In genomic region chr4:40081035-40081434, GRCm38 (mm10) we compare ENCODE assay signal across 24 mouse cellular contexts.
DNase-seq lines count a peak whose midpoint lies in the region; ATAC-seq and TF ChIP-seq lines count a peak whose summit lies in the region.
"Had no signal": no experiment of that assay in that cellular context is flagged by ENCODE, and none has a peak within 500 bp of the region (broad histone marks: within the 10 kb centered on the region; RNA-seq: fewer than 3 reads in every experiment).

No protein-coding gene starts in this region.

- no peaks in the 10 kb centered on the region for H3K36me3 ChIP-seq in heart, embryonic 11.5 days (ENCODE audit: control insufficient read depth, insufficient read depth, low read length)
- H3K36me3 ChIP-seq in kidney, embryonic 14.5 days (ENCODE audit: control insufficient read depth, insufficient read depth, low read length) = no peaks in the 10 kb centered on the region
- H3K36me3 ChIP-seq in kidney, adult 2 months (ENCODE audit: control insufficient read depth, insufficient read depth, low read length) = no peaks in the 10 kb centered on the region
- no peaks in the 10 kb centered on the region for H3K36me3 ChIP-seq in kidney, embryonic 16.5 days (ENCODE audit: insufficient read depth, low read length)
- no peaks in the 10 kb centered on the region for H3K36me3 ChIP-seq in stomach, embryonic 14.5 days (ENCODE audit: control insufficient read depth, insufficient read depth, low read length)
- H3K36me3 ChIP-seq in stomach, postnatal 0 days (ENCODE audit: control insufficient read depth, insufficient read depth, low read length) = no peaks in the 10 kb centered on the region
- H3K36me3 ChIP-seq: embryonic facial prominence, embryonic 13.5 days; embryonic facial prominence, embryonic 15.5 days; forebrain, embryonic 10.5 days; forebrain, embryonic 12.5 days had no signal

- H3K4me2 ChIP-seq in heart, embryonic 11.5 days = no peak overlapping the region
- H3K4me2 ChIP-seq in kidney, embryonic 14.5 days (replicated peaks; ENCODE audit: low read depth, low read length) = no peak overlapping the region
- H3K4me2 ChIP-seq in kidney, embryonic 16.5 days (replicated peaks; ENCODE audit: low read depth, low read length) = no peak overlapping the region
- no peak overlapping the region for H3K4me2 ChIP-seq in stomach, embryonic 14.5 days (replicated peaks; ENCODE audit: low read depth, low read length)
- no peak overlapping the region for H3K4me2 ChIP-seq in stomach, postnatal 0 days (replicated peaks; ENCODE audit: low read depth)
- H3K4me2 ChIP-seq: embryonic facial prominence, embryonic 13.5 days; embryonic facial prominence, embryonic 15.5 days; forebrain, embryonic 12.5 days had no signal

- H3K27me3 ChIP-seq in heart, embryonic 11.5 days (ENCODE audit: control insufficient read depth, insufficient read depth, low read length) = no peaks in the 10 kb centered on the region
- no peaks in the 10 kb centered on the region for H3K27me3 ChIP-seq in kidney, embryonic 14.5 days (ENCODE audit: control insufficient read depth, insufficient read depth, low read length)
- H3K27me3 ChIP-seq in kidney, adult 2 months (replicated peaks; ENCODE audit: control insufficient read depth, insufficient read depth, low read length) = no peaks in the 10 kb centered on the region
- H3K27me3 ChIP-seq in kidney, embryonic 16.5 days (ENCODE audit: insufficient read depth, low read length) = no peaks in the 10 kb centered on the region
- no peaks in the 10 kb centered on the region for H3K27me3 ChIP-seq in stomach, embryonic 14.5 days (ENCODE audit: control insufficient read depth, insufficient read depth, low read length)
- no peaks in the 10 kb centered on the region for H3K27me3 ChIP-seq in stomach, postnatal 0 days (ENCODE audit: control insufficient read depth, insufficient read depth, low read length)
- H3K27me3 ChIP-seq: embryonic facial prominence, embryonic 13.5 days; embryonic facial prominence, embryonic 15.5 days; forebrain, embryonic 12.5 days had no signal

- no peak for TF ChIP-seq CTCF in kidney, adult 2 months (conservative IDR thresholded peaks at IDR 0.05; ENCODE audit: insufficient read depth, insufficient read length, low read depth, low read length)
- no peak for TF ChIP-seq CTCF in stomach, postnatal 0 days (IDR thresholded peaks at IDR 0.05; ENCODE audit: low read depth)

- peak; percentile 45 for DNase-seq in heart, adult 11 months
- DNase-seq in kidney, adult 2 months = no peak
- DNase-seq in kidney, postnatal 10 days = no peak
- DNase-seq in stomach, postnatal 0 days (ENCODE audit: low spot score) = no peak
- DNase-seq: adrenal gland, adult 2 months; adrenal gland, postnatal 10 days; adrenal gland, postnatal 25 days; cerebellum, adult 11 months; cerebellum, adult 18-20 months; cerebellum, adult 8-10 months; cerebellum, adult 9-11 months; cerebellum, postnatal 14 days; cerebellum, postnatal 36 days had no signal

- no peak overlapping the region for H3K27ac ChIP-seq in heart, embryonic 11.5 days (ENCODE audit: low read depth, low read length)
- H3K27ac ChIP-seq in kidney, embryonic 14.5 days (ENCODE audit: low read depth, low read length) = no peak overlapping the region
- no peak overlapping the region for H3K27ac ChIP-seq in kidney, adult 2 months (ENCODE audit: insufficient read depth, low read depth, low read length)
- no peak overlapping the region for H3K27ac ChIP-seq in kidney, embryonic 16.5 days (ENCODE audit: low read length)
- H3K27ac ChIP-seq in stomach, embryonic 14.5 days (ENCODE audit: low read length) = peak overlapping the region; percentile 27; the same call in 1 of the 2 replicates
- no peak overlapping the region for H3K27ac ChIP-seq in stomach, postnatal 0 days (replicated peaks)
- H3K27ac ChIP-seq: embryonic facial prominence, embryonic 13.5 days; embryonic facial prominence, embryonic 15.5 days; forebrain, embryonic 10.5 days; forebrain, embryonic 12.5 days had no signal

- no peaks in the 10 kb centered on the region for H3K9me3 ChIP-seq in heart, embryonic 11.5 days (replicated peaks; ENCODE audit: control insufficient read depth, low read length)
- no peaks in the 10 kb centered on the region for H3K9me3 ChIP-seq in kidney, embryonic 14.5 days (ENCODE audit: control insufficient read depth, low read length)
- H3K9me3 ChIP-seq in kidney, embryonic 16.5 days (ENCODE audit: low read length) = no peaks in the 10 kb centered on the region
- H3K9me3 ChIP-seq in stomach, embryonic 14.5 days (ENCODE audit: control insufficient read depth, low read depth, low read length) = no peaks in the 10 kb centered on the region; the same call in 1 of the 2 replicates
- no peaks in the 10 kb centered on the region for H3K9me3 ChIP-seq in stomach, postnatal 0 days (ENCODE audit: control insufficient read depth, low read length)
- H3K9me3 ChIP-seq: embryonic facial prominence, embryonic 13.5 days; embryonic facial prominence, embryonic 15.5 days; forebrain, embryonic 10.5 days; forebrain, embryonic 12.5 days had no signal

- no peak overlapping the region for H3K9ac ChIP-seq in heart, embryonic 11.5 days (ENCODE audit: low read depth, low read length)
- H3K9ac ChIP-seq in kidney, embryonic 14.5 days (ENCODE audit: low read depth, low read length) = no peak overlapping the region
- no peak overlapping the region for H3K9ac ChIP-seq in kidney, embryonic 16.5 days (replicated peaks; ENCODE audit: low read length)
- no peak overlapping the region for H3K9ac ChIP-seq in stomach, embryonic 14.5 days (replicated peaks; ENCODE audit: low read depth, low read length)
- no peak overlapping the region for H3K9ac ChIP-seq in stomach, postnatal 0 days (ENCODE audit: low read length)
- H3K9ac ChIP-seq: embryonic facial prominence, embryonic 13.5 days; embryonic facial prominence, embryonic 15.5 days; forebrain, embryonic 12.5 days had no signal

- no peak for TF ChIP-seq EP300 in stomach, postnatal 0 days (optimal IDR thresholded peaks at IDR 0.05)

- no peak for ATAC-seq in heart, embryonic 11.5 days (replicated peaks; ENCODE audit: insufficient number of reproducible peaks, low FRiP score, low TSS enrichment)
- ATAC-seq in kidney, embryonic 14.5 days (ENCODE audit: low FRiP score, low TSS enrichment) = peak; percentile 88
- ATAC-seq in kidney, embryonic 16.5 days (ENCODE audit: low FRiP score, low TSS enrichment) = peak; percentile 69
- no peak for ATAC-seq in stomach, embryonic 14.5 days (ENCODE audit: insufficient number of reproducible peaks, insufficient read depth, low FRiP score, low read depth)
- ATAC-seq in stomach, postnatal 0 days (ENCODE audit: low FRiP score, low TSS enrichment) = no peak
- ATAC-seq: forebrain, embryonic 14.5 days; forebrain, embryonic 16.5 days had no signal

- H3K4me3 ChIP-seq in heart, embryonic 11.5 days (ENCODE audit: low read depth, low read length) = no peak overlapping the region
- no peak overlapping the region for H3K4me3 ChIP-seq in kidney, embryonic 14.5 days (ENCODE audit: low read length)
- H3K4me3 ChIP-seq in kidney, adult 2 months (ENCODE audit: insufficient read depth, low read depth, low read length) = no peak overlapping the region
- no peak overlapping the region for H3K4me3 ChIP-seq in kidney, embryonic 16.5 days (ENCODE audit: low read length)
- H3K4me3 ChIP-seq in stomach, embryonic 14.5 days (ENCODE audit: low read depth, low read length) = no peak overlapping the region
- no peak overlapping the region for H3K4me3 ChIP-seq in stomach, postnatal 0 days (ENCODE audit: low read depth, low read length)
- H3K4me3 ChIP-seq: embryonic facial prominence, embryonic 13.5 days; embryonic facial prominence, embryonic 15.5 days; erythroblast, embryonic 14.5 days; forebrain, embryonic 10.5 days; forebrain, embryonic 12.5 days had no signal

- 64% methylated on average over 3 of the region's 3 CpGs for WGBS in heart, embryonic 11.5 days (ENCODE audit: insufficient replicate concordance)
- WGBS in kidney, embryonic 14.5 days = 18% methylated on average over 3 of the region's 3 CpGs
- whole genome bisulfite sequencing in kidney, adult 2 months = 38% methylated on average over 3 of the region's 3 CpGs
- WGBS in kidney, embryonic 16.5 days = 30% methylated on average over 3 of the region's 3 CpGs
- WGBS in stomach, embryonic 14.5 days = 55% methylated on average over 3 of the region's 3 CpGs
- WGBS in stomach, postnatal 0 days = 57% methylated on average over 3 of the region's 3 CpGs

- H3K4me1 ChIP-seq in heart, embryonic 11.5 days (ENCODE audit: control insufficient read depth, insufficient read depth, low read length) = no peaks in the 10 kb centered on the region
- H3K4me1 ChIP-seq in kidney, embryonic 14.5 days (ENCODE audit: control insufficient read depth, insufficient read depth, low read length) = no peaks in the 10 kb centered on the region
- no peaks in the 10 kb centered on the region for H3K4me1 ChIP-seq in kidney, adult 2 months (ENCODE audit: control insufficient read depth, insufficient read depth, low read length)
- H3K4me1 ChIP-seq in kidney, embryonic 16.5 days (ENCODE audit: insufficient read depth, low read length) = peaks cover 7% of the 10 kb centered on the region; the same call in 1 of the 2 replicates
- peaks cover 3% of the 10 kb centered on the region; the same call in 1 of the 2 replicates for H3K4me1 ChIP-seq in stomach, embryonic 14.5 days (ENCODE audit: control insufficient read depth, insufficient read depth, low read length)
- no peaks in the 10 kb centered on the region for H3K4me1 ChIP-seq in stomach, postnatal 0 days (replicated peaks; ENCODE audit: control insufficient read depth, insufficient read depth)
- H3K4me1 ChIP-seq: embryonic facial prominence, embryonic 13.5 days; embryonic facial prominence, embryonic 15.5 days; forebrain, embryonic 10.5 days; forebrain, embryonic 12.5 days had no signal

- no peak for TF ChIP-seq POLR2A in kidney, adult 2 months (IDR thresholded peaks at IDR 0.05; ENCODE audit: low read depth, low read length)

Comparison
In these comparisons a context has a peak if more than half of its experiments do, and no peak if none do; other contexts are left out.
1. ATAC-seq: peak in kidney, embryonic 14.5 days (single experiment) and kidney, embryonic 16.5 days (single experiment); none in heart, embryonic 11.5 days (single experiment), stomach, embryonic 14.5 days (single experiment) and stomach, postnatal 0 days (single experiment).